Mouse (Mus musculus): ENCODE data around the gene Zbtb22.
A peak's percentile ranks its signal among the peaks of the same experiment; 100 is the strongest.

Zbtb22 gene

DNA sequence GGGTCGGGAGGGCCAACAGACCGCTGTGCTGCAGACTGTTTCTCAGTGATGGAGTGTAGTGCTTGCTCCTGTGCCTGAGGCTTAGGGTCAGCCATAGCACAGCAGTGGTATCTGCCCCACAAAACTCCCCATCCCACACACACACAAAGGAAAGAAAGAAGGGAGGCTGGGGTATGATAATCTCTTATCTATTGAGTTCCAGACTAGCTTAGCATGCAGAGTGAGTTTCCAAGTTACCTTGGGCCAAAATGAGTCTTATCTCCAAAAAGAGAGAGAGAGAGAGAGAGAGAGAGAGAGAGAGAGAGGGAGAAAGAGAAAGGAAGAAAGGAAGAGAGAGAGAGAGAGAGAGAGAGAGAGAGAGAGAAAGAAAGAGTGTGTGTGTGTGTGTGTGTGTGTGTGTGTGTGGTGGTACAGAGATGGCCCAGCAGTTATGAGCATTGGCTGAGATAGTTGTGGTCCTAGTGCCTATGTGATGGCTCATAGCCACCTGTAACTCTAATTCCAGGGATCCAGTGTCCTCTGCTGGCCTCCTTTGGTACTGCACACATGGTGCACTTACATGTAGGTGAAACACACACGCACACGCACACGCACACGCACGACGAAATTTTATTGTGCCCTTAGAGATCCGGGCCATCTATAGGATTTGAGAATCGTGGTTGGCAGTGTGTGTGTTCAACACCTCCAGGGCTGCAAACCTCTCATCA, 9.0 kb downstream of the Zbtb22 start:
- DNase-seq (ENCODE audit: low read depth), result peak; percentile 76

DNA sequence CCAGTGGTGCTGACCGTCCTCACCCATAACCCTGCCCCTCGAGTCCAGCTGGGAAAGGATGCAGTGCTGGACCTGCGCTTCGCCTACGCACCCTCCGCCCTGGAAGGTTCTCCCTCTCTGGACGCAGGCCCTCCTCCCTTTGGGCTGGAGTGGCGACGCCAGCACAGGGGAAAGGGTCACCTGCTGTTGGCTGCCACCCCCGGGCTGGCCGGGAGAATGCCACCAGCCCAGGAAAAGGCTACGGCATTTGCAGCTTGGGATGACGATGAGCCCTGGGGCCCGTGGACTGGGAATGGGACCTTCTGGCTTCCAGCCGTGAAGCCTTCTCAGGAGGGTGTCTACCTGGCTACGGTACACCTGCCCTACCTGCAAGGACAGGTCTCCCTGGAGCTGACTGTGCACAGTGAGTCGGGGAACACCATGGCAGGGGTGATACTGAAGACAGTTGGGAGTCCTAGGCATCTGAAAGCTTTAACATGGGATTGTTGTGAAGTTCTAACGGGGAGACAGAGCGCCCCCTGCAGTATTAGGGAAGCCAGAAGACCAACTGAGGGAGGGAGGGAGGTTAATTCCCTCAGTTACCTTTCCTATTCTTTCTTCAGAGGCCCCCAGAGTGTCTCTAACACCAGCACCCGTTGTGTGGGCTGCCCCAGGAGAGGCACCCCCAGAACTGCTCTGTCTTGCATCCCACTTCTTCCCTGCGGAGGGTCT, 9.9 kb downstream of the Zbtb22 start:
- DNase-seq (ENCODE audit: low read depth), result peak; percentile 27

DNA sequence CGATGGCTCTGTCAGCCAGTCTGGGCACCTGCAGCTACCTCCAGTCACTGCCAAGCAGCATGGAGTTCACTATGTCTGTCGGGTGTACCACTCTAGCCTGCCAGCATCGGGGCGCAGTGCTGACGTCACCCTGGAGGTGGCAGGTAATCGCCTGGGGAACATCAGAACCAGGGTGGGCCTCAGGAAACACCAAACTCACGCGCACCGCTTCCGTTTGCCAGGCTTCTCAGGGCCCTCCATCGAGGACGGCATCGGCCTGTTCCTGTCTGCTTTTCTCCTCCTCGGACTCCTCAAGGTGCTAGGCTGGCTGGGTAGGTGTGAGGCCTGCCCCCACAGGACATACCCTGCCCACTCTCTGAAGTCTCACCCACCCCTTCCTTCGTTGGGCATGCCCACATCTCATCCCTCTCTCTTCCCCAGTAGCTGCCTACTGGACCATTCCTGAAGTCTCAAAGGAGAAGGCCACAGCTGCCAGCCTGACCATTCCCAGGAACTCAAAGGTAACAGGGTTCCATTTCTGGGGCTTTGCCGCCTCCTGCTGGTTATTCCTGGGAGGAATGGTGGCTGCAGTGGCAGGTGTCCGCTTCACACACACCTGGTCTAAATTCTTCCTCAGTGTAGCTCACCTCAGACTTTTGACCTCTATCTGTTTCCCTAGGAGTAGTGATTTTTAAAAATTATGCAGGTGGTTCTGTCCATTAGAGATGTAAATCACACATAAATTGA, 10.7 kb downstream of the Zbtb22 start:
- DNase-seq (ENCODE audit: low read depth), result peak; percentile 51

DNA sequence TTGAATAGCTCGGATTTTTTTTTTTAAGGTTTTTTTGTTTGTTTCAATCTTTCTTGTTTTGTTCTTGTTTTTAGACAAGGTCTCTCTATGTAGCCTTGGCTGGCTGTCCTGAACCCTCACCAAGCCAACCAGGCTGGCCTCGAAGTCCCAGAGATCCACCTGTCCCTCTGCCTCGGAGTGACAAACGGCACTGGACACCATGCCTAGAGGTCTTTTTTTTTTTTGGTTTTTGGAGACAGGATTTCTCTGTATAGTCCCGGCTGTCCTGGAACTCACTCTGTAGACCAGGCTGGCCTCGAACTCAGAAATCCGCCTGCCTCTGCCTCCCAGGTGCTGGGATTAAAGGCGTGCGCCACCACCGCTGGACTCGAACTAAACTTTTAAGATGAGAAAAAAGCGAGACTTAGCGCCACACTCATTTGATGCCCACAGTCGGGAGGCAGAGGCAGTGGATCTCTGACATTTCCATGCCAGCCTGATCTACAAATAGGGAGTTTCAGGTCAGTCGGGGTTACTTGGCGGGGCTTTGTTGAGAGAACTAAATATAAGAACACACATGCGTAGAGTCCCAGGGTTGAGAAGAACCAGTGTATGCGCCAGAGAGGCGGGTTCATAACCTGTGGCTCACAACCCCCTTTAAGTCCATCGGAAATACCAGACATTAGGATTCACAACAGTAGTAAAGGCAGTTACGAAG, 12.7 kb downstream of the Zbtb22 start:
- no peak for DNase-seq (ENCODE audit: low read depth)

DNA sequence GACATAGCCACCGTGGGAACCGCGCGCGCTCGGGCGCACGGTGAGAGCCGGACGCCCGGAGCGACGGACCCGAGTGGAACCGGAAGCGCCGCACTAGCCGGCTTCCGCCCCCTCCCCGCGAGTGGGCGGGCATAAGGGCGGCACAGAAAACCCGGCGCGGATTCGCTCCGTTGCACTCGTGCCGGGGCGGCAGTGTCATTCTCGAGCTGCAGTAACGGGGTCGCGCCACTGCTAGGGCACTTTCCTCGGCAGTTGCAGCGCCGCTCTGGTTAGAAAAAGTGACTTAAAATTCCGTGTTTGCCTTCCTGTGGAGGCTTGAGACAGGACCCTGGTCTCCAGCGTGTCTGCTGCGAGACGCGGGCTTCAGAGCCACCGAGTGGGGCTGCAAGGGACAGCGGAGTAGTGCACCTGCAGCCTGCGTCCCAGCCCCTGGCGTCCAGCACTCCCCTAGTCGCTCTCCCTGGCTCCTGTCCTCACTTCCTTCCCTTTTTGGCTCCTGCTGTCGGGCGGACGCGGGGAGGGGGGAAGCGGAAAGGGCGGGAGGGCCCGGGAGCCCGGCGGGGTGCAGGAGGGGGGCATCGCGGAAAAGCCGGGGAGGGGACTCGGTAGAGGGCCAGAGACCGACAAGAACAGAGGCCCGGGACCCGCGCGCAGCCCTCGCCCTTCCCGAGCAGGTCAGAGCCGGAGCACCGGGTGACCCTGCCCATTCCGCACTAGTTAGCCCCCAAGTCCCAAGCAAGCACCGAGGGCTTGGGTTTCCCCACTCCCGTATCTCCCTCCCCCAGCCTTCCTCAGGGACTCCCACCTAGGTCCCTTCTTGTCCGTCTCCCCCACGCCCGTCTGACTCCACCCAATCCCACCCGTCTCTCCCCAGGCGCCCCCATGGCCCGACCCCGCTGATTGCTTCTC, 13.9 kb downstream of the Zbtb22 start, which contains the start of gene Rgl2:
TSS of gene Rgl2 (plus strand) at position 173 of the 909 bp plus-strand sequence.
- peak; percentile 96 for DNase-seq (ENCODE audit: low read depth)

DNA sequence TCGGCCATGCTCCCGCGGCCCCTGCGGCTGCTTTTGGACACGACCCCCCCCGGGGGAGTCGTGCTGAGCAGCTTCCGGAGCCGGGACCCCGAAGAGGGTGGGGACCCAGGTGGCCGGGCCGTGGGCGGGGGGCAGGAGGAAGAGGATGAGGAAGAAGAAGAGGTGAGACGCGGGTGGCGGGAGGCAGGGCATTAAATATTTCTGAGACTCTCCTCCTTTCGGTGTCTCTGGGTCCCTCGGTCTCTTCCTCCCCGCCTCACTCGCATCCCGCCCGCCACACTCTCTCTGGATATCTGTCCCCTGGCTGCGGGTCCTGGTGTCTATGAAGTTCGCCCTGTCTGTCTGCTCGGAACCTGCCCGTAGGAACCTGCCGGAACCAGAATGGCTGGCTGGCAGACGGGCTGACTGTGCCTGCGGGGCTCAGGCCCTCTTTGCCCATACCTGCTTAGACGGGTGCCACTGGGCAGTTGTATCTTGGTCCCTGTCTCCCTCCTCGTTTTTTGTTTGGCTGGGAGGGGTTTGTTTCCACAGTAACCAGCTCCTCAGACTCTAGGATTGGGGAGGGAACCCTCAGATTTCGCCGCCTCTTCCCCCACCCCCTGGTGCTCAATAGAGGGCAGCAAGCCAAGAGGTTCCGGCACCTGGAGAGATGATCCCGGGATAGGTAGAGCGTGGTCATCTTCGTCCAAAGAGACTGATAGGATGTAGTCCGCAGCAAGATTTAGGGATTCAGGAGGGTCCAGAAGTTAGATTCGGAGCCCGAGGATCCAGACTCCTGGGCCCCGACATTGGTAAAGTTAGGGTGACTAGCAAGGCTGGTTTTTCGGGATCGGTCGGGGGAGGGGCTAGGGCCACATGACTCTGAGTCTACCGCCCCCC, 14.8 kb downstream of the Zbtb22 start:
- DNase-seq (ENCODE audit: low read depth), result peak; percentile 76

DNA sequence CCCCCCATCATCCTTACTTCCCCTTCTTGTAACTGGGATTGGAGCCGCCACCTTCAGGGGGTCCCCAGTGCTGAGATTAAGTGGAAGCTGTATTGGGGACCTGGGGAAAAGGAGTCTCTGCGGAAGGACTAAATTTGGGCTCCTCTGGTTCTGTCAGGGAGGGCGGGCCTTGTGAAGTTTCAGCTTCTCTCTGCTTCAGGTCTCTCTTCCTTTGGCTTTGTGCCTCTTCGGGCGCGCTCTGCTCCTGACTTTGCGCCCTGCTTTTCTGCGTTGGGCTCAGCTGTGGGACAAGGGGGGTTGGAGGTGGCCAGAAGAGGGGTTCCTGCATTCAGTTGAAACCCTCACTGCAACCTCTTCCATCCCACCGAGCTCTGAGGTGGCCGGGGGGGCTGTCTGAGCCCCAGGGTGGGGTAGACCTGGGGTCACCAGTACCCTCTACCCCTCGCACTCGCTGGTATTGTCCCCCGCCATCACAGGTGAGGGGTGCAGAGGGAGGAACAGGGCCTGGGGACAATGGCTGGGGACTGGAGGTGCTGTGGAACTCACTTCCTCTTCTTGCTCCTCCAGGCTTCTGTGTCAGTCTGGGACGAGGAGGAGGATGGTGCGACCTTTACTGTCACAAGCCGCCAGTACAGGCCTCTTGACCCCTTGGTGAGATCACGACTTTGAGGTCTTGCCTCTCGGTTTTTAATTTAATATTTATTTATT, 15.6 kb downstream of the Zbtb22 start:
- DNase-seq (ENCODE audit: low read depth), result no peak

DNA sequence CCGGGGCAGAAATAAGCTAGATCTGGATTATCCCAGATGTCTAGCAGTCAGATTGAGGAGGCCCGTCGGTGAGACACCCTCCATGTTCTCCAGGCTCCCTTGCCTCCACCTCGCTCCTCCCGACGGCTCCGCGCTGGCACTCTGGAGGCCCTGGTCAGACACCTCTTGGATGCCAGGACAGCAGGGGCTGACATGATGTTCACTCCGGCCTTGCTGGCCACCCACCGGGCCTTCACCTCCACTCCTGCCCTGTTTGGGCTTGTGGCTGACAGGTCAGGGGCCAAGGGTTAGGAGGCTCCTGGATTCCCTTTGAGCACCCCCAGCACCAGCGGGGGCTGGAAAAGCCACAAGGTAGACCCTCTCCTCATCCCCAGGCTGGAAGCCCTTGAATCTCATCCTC, 16.2 kb downstream of the Zbtb22 start:
- DNase-seq (ENCODE audit: low read depth), result no peak

DNA sequence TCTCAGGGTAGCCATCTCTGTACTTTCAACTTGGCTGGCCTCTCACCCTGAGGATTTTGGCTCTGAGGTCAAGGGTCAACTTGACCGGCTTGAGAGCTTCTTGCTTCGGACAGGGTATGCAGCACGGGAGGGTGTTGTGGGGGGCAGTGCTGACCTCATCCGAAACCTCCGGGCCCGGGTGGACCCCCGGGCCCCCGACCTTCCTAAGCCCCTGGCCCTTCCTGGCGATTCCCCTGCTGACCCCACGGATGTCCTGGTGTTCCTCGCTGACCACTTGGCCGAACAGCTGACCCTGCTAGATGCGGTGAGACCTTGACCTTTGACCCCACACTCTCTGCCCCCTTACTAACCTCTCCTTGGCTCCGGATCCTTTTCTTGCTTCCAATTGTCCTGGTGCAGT, 16.7 kb downstream of the Zbtb22 start:
- DNase-seq (ENCODE audit: low read depth), result no peak

DNA sequence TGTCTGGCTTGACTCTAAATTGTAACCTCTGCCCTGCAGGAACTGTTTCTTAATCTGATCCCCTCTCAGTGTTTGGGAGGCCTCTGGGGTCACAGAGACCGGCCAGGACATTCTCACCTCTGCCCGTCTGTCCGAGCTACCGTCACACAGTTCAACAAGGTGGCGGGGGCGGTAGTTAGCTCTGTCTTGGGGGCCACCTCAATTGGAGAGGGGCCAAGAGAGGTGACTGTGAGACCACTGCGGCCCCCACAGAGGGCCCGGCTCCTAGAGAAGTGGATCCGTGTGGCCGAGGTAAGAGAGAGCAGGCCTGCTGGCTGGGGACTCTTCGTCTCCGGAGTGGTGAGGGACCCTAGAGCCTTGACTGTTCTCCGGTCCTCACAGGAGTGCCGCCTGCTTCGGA, 17.3 kb downstream of the Zbtb22 start:
- DNase-seq (ENCODE audit: low read depth), result no peak

DNA sequence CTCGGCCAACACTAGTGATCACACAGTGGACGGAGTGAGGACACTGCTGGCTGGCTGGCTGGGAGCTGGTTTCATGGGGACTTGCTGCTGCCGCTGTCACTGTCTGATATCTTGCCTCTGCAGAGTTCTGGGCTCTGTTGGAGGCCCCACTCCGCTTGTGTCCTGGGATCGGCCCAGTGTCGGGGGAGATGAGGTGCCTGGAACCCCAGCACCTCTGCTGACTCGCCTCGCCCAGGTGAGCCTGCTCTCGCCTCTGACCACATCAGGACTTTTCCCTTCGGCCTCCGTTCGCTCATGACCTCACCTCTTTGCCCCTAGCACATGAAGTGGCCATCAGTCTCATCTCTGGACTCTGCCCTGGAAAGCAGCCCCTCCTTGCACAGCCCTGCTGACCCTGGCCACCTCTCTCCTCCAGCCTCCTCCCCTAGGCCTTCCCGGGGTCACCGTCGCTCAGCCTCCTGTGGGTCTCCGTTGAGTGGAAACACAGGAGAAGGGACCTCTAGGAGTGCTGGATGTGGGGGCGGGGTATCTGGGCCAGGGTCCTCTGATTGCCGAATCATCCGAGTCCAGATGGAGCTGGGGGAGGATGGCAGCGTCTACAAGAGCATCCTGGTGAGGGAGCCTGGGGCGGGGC, 19.8 kb downstream of the Zbtb22 start:
- no peak for DNase-seq (ENCODE audit: low read depth)

DNA sequence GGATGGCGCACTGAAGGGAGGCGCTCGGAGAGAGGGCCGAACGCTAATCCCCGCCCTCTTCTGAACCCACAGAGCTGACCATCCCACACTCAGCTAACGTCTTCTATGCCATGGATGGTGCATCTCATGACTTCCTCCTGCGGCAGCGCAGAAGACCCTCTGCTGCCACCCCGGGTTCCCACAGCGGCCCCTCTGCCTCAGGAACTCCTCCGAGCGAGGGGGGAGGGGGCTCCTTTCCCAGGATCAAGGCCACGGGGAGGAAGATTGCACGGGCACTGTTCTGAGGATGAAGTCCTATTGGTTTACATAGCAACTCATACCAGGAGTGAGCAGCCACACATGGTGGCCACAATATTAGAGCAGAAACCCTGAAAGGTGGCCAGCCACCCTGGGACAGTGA, 21.3 kb downstream of the Zbtb22 start:
- DNase-seq (ENCODE audit: low read depth), result no peak

DNA sequence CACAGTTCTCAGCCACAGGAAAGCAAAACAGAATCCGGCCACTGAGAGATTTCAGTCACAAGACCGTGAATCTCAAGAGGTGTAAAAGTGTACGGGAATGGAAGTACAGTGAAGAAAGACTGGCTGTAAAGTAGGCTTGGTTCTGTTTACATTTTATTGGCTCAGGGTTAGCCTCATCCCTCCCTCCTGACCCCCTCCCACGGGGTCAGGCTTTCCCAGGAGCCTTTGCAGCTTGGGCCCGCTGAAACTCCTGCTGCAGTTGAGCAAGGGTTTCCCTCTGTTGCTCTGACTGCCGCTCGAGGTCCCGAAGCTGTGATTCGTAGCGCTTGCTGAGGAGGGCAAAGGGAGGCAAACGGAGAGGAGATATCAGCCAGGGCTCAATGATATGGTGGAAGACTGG, 23.1 kb downstream of the Zbtb22 start:
- no peak for DNase-seq (ENCODE audit: low read depth)

DNA sequence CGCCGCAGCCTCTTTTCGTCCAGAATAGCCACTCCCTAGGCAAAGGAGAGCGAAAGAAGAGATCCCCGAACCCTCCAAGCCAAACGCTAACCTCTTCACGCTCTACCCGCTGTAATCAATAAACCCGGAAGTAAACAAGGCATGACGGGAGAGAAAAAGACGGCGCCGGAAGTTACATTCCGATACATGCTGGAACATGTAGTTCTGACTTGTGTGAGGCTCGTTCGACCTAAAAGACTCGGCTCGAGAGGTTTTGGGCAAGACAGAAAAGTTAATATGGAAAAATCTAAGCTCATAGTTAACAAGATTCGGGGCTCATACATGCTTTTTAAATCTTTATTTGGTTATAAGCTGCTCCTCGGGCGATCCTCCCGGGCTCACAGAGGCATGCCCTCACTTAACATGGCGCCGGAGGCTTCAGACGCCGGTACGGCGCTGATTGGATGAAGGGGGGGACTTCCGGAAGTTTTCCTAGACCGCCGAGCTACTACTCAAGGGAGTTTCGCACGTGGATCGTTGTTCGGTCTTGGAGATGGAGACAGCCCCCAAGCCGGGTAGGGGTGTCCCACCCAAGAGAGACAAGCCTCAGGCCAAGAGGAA, 24.6 kb downstream of the Zbtb22 start, which contains the start of the genes Pfdn6 and Wdr46:
TSS of gene Pfdn6 (minus strand) at position 138 of the 600 bp plus-strand sequence.
TSS of gene Wdr46 (plus strand) at position 455 of the 600 bp plus-strand sequence.
- peak; percentile 91 for DNase-seq (ENCODE audit: low read depth)

DNA sequence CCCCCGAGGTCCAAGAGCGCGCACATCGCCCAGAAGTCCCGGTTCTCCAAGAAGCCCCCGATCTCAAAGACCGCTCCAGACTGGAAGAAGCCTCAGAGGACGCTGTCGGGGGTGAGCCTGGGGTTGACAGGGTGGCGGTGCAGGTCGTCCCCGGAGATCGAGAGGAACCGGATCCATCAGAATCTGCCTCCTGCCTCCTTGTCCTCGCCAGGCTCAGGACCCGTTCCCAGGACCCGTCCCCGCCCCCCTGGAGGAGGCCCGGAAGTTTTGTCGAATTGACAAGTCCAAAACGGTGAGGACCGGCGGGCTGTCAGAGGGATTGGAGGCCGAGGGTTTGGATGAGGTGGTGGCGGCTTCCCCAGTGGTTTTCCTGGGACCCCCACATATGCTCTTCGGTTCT, 25.3 kb downstream of the Zbtb22 start:
- DNase-seq (ENCODE audit: low read depth), result peak; percentile 62

DNA sequence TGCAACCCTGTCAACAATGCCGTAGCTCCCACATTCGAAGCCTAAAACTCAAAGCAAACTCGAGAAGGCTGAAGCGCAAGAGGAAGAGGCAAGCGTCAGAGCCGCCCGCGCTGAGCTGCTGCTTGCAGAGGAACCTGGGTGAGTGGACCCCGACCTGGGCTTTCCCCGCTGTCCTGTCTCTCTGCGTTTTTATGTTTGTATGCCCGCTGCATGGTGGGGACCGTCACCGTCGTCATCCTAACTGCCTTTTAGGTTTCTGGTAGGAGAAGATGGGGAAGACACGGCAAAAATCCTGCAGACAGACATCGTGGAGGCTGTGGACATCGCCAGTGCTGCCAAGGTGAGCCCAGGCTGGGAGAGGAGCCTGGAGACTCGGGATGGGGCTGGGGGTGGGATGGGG, 25.7 kb downstream of the Zbtb22 start:
- no peak for DNase-seq (ENCODE audit: low read depth)

DNA sequence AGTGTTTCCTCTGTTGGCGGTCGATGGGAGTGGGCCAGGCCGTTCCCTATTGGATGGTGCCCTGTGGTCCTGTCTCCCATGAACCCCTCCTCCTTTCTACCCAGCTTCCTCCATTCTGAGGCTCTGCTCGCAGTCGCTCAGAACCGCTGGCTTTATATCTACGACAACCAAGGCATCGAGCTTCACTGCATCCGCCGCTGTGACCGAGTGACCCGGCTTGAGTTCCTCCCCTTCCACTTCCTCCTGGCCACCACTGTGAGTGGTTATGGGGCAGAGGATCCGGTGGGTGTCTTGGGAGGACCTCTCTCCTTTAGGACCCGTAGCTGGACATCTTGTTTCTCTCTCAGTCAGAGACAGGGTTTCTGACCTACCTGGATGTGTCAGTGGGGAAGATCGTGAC, 27.8 kb downstream of the Zbtb22 start:
- DNase-seq (ENCODE audit: low read depth), result no peak

DNA sequence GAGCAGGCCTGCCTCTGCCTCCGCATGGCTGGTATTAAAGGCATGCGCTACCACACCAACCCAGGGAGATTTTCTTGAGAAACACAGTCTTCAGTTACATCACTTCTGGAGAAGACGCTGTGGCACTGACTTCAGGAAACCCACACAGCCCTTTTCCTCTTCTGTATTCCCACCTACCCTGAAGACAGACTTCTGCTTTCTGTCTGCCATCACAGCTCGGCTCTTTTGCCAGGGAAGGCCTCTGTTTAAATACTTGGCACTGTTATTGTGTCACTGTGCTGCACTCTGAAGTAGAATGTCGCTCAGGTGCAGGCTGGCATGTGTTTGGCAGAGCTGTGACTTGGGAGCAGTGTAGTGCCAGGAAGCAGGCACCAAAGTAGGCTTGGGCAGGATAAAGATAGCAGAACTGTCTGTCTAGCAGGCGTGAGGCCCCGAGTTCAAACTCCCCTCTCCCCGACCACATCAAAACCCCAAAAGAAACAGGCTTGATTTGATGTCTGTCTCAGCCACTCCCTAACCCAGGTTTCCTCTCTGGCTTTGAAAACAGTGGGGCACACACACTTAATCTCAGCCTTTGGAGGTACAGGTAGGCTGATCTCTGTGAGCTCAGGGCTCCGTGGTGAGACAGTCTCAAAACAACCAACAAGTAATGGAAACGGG, 31.9 kb downstream of the Zbtb22 start:
- DNase-seq (ENCODE audit: low read depth), result no peak
